Mouse (Mus musculus) CH12.LX (cell line): ENCODE results near the gene Pdlim5.

Source experiments
- CHD2 ChIP-seq: IDR thresholded peaks from 2 replicates; pipeline ENCODE4 v1.6.1; 2011; ENCODE audit warnings: low read length, improper control_type of control experiment
- CTCF ChIP-seq, 2 experiments: IDR thresholded peaks in 1 of 2; conservative IDR thresholded peaks in 1 of 2; 2 replicates each; pipeline ENCODE4 v1.5.1; 2011 to 2012; ENCODE audit warnings: low read depth in 2 of 2, low read length in 2 of 2, improper control_type of control experiment in 1 of 2, inconsistent platforms in 1 of 2, mild to moderate bottlenecking in 1 of 2, moderate library complexity in 1 of 2
- EP300 ChIP-seq: IDR thresholded peaks from 2 replicates; pipeline ENCODE4 v1.6.1; 2011; ENCODE audit warnings: low read length, improper control_type of control experiment
- KAT2A ChIP-seq: IDR thresholded peaks from 2 replicates; pipeline ENCODE4 v1.6.1; 2012; ENCODE audit warnings: low read length, improper control_type of control experiment, inconsistent platforms; ENCODE audit not compliant: insufficient replicate concordance
- MEF2A ChIP-seq: IDR thresholded peaks from 2 replicates; pipeline ENCODE4 v1.6.1; 2014; ENCODE audit warnings: low read depth, mild to moderate bottlenecking, inconsistent platforms, low read length, improper control_type of control experiment, borderline replicate concordance
- NELFE ChIP-seq: IDR thresholded peaks from 2 replicates; pipeline ENCODE4 v1.6.1; 2011; ENCODE audit warnings: low read depth, low read length, improper control_type of control experiment
- POLR2A ChIP-seq: IDR thresholded peaks from 2 replicates; pipeline ENCODE4 v1.6.1; 2011; ENCODE audit warnings: low read depth, mild to moderate bottlenecking, improper control_type of control experiment, low read length
- RAD21 ChIP-seq: IDR thresholded peaks from 2 replicates; pipeline ENCODE4 v1.6.1; 2011; ENCODE audit warnings: low read depth, mild to moderate bottlenecking, low read length, improper control_type of control experiment, moderate library complexity
- TCF12 ChIP-seq: IDR thresholded peaks from 2 replicates; pipeline ENCODE4 v1.6.1; 2014; ENCODE audit warnings: low read depth, mild to moderate bottlenecking, inconsistent platforms, low read length, improper control_type of control experiment
- UBTF ChIP-seq: IDR thresholded peaks from 2 replicates; pipeline ENCODE4 v1.6.1; 2012; ENCODE audit warnings: low read depth, mild to moderate bottlenecking, inconsistent platforms, low read length, improper control_type of control experiment, moderate library complexity
- USF1 ChIP-seq: IDR thresholded peaks from 2 replicates; pipeline ENCODE4 v1.6.1; 2014; ENCODE audit warnings: low read depth, mild to moderate bottlenecking, inconsistent platforms, low read length, improper control_type of control experiment
- USF2 ChIP-seq: conservative IDR thresholded peaks from 2 replicates; pipeline ENCODE4 v1.6.1; 2011; ENCODE audit warnings: low read depth, low read length, improper control_type of control experiment
- ZKSCAN1 ChIP-seq: IDR thresholded peaks from 2 replicates; pipeline ENCODE4 v1.6.1; 2012; ENCODE audit warnings: low read depth, inconsistent platforms, low read length, improper control_type of control experiment, borderline replicate concordance
- ZMIZ1 ChIP-seq: IDR thresholded peaks from 2 replicates; pipeline ENCODE4 v1.6.1; 2012; ENCODE audit warnings: low read depth, mild to moderate bottlenecking, inconsistent platforms, low read length, improper control_type of control experiment

- TF ChIP-seq POLR2A = no peak
- TF ChIP-seq CTCF (conservative IDR thresholded peaks at IDR 0.05 in 1 of 2, IDR thresholded peaks at IDR 0.05 in 1 of 2; ENCODE audit: low read depth in 2 of 2, low read length in 2 of 2) = no peak
- TF ChIP-seq ZMIZ1 = no peak
- no peak for TF ChIP-seq EP300
- no peak for TF ChIP-seq MEF2A
- no peak for TF ChIP-seq UBTF
- no peak for TF ChIP-seq USF1
- no peak for TF ChIP-seq KAT2A
- no peak for TF ChIP-seq USF2
- TF ChIP-seq ZKSCAN1 = no peak
- no peak for TF ChIP-seq TCF12
- no peak for TF ChIP-seq NELFE
- TF ChIP-seq CHD2 = no peak
- no peak for TF ChIP-seq RAD21
Measured at GRCm38 (mm10) chr3:142423501-142423917, 28.0 kb upstream of the Pdlim5 start.
